Mouse (Mus musculus) urinary bladder, postnatal 0 days (tissue): ENCODE measurements around the gene Map3k11. TPM values are rescaled to one million over a fixed set of nuclear protein-coding genes. Genes with fewer than 3 reads are reported as not detected.

ENCODE experiments used
- microRNA-seq: library from miRNA; unstranded; fragments of <30 nt; microRNA quantifications from one replicate; pipeline ENCODE4, GENCODE M21; 2016
- polyA plus RNA-seq: library from polyadenylated mRNA; unstranded; fragments of >200 nt; fragmentation: Nextera tagmentation; extraction: Ambion mirVana; gene quantifications from 2 replicates; pipeline ENCODE4 v1.2.1, GENCODE M21; 2015

The Map3k11 gene
- polyA plus RNA-seq = 11.8 and 12.4 TPM in 2 replicates

DNA sequence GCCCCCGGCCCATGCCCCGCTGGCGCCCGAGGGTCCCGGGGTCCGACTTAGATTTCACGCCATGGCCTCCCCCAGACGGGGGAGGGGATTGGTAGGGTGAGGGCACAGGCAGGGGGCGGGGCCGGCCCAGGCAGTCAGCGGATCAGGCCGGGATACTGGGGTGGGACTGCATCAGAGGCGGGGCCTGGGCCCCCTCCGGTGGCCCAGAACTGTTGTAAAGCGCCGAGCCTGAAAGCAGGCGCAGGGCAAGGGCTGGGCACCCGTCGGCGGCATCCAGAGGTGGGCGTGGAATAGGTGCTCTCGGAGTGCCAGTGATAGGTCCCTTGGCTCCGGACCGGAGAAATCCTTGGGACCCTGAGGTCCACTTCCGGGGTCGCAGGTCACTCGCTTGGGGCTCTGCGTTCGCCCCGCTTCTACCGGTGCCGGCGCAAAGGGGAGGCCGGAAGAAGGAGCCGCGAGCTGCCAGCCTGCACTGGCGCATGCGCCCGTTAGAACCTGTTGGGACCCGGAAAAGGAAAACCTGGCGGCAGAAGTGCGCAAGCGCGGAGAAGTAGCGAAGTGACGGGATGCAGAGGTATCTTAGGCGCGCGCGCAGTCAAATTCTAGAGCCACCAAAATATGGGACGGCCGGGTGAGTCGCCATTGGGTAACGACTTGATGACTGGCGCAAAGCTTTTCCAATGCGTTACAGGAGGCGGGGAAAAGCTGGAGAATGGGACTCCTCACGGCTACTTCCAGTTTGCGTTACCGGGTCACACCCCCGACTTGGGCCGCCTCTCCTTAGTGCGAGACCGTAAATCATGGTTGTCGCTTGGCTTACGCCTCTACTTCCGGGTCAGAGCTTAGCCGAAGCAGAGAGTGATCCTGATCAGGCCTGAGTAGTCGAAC lies at the start of gene Map3k11, which contains the start of gene Pcnx3:
Gene Map3k11, plus strand, starts transcription at position 543 of the 888 bp plus-strand sequence.
Gene Pcnx3, minus strand, starts transcription at position 709 of the 888 bp plus-strand sequence.

DNA sequence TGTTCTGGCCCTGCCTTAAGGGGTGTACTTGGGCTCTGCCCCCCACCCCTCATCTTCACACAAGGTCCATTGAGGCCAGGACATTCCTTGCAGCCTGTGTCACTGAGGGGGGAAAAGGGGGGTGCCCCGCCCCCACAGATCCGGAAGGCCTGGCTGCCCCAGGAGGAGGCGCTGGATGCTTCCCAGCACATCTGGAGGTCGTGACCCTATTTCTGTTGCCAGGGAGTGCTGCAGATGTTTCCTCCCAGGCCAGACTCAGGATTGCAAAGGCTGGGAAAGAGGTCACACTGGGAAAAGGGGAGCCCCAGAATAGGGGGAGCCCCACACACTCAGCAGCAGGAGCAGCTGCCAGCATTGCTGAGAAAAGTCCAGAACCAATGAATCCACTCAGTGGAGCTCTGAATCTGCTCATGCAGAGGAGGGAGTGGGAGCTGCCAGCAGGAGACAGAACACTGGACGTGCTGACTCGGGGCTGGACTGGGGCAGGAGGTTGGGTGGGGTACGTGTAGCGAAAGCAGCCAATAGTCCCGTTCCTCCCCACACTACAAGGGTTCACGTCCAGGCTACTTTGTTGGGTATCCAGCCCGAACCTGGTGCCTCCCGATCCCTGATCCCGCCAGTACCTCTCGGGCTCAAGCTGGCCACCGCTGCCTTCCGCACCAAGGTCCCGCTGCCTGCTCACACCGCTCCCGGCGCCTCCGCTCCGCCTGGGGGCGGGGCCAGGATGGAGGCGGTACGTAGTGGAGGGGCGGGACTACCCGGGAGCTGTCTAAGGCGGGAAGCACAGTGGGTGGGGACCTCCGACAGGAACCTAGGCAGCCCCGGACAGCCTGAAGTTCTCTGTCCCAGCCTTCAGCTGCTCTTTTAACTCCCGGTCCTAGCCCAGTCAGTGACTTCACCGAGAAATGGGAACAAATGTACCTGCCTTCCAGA lies 25.3 kb upstream of the Map3k11 start, which contains the start of gene Sipa1:
Gene Sipa1, minus strand, starts transcription at position 727 of the 933 bp plus-strand sequence.

DNA sequence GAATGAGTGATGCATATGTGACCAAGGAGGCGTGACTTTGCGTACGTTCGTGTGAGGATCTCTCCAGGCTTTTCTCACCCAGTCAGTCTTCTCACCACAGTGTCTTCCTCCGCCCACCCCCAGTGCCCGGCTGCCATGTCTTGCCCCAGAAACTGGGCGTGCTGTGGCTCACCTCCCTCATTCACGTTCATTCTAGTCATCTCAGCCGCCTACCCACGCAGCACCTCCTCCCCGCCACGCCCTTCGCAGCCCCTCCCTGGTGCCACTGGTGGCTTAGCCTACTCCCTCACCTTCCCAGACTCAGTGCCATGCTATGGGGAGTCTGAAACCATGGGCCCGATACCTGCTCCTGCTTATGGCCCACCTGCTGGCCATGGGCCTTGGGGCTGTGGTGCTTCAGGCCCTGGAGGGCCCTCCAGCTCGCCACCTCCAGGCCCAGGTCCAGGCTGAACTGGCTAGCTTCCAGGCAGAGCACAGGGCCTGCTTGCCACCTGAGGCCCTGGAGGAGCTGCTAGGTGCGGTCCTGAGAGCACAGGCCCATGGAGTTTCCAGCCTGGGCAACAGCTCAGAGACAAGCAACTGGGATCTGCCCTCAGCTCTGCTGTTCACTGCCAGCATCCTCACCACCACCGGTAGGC lies 15.7 kb downstream of the Map3k11 start, which contains the start of gene Kcnk7:
Gene Kcnk7, plus strand, starts transcription at position 205 of the 638 bp plus-strand sequence.

DNA sequence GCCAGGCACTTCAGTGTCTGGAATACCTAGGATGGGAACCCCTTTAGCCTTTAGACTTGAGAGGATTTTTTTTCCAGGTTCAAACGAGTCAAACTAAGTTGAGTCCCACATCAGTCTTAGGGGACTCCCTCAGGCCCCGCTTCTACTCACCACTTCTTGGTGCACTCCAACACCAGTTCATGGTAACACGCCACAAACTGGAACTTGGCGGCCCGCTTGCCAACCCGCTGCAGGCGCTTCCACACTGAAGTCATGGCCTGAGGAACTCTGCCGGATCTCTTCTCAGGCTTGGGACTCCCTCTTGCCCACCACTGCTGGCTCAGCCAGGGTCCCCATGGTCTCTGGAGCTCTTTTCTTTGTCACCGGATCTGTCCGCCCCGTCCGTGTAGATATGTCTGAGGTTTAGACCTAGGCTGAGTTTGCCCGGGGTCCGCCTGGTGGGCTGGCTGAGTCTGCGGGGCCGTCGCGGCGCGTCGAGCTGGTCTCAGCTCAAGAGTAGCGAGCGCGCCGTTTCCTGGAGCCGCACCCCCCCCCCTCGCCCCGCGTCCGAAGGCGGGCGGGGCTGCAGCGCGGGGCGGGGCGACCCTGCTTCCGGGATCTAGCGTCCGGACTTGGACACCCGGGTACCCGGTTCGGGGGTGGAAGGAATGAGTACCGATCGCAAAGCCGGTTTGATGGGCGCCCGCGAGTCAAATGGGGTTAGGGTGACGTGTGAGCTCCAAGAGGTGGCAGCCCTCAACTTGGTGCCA lies 37.4 kb downstream of the Map3k11 start, which contains the start of gene Ehbp1l1:
Gene Ehbp1l1, minus strand, starts transcription at position 551 of the 749 bp plus-strand sequence.

DNA sequence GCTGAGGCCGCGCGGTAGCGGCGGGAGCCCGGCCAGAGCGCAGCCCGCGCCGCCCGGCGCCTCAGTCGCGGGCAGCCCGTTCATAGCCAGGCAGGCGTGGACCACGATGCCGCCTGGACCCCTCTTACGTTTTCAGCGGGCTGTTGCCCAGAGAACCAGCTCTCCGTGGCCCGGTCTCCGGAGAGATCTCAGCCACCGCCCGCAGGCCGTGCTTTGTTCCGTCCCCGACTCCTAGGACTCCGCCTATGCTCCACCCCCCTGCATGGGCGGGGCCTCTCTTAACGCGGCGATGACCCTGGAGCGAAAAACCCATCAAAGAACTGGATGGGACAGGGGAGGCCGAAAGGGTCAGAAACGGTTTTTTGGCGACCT lies 40.9 kb downstream of the Map3k11 start, which contains the start of gene Fam89b:
Gene Fam89b, minus strand, starts transcription at position 210 of the 372 bp plus-strand sequence.

DNA sequence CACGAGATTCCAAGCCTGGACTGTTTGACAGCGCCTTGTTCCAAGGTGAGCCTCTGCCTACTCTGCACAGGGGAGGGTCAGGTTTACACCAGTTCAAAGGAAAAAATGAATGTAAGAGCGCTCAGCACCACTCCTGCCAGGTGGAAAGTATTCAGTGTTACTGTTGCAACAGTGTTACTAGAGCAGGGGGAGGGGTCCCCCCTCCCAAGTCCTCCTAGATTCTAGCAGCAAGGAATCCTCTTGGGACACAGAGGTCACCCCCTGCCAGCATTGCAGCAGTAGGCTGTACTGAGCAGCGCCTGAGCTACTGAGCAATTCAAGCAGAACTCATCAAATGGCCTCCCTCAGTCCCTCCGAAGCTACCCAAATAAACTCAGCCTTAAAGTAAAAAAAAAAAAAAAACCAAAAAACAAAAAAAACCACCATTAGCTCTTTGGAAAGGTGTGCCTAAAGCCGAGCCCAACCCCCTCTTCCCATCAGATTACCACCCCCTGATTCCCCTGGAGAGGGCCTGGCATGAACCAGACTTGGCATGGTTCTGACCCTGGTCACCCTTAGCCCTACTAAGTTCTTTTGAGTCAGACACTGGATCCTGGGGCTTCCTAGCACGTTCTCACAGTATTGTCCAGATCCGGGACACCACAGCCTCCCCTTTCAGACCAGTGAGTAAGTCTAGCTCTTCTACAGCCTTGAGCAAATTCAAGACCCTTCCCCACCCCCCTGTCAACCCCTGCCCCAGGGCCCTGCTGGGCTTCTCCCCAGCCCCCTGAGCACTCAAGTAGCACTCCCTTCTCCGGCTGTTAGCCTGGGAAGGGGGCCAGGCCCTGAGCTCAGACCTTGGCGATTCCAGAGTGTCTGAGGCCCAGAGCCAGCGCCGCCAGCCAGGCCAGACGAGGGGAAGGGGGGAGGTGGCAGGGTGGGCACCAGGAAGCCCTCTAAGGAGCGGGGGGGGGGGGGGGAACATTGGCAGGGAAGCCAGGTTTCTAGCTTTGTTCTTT lies 52.1 kb downstream of the Map3k11 start, which contains the start of gene Ltbp3:
Gene Ltbp3, plus strand, starts transcription at position 585 of the 998 bp plus-strand sequence.

Small RNA genes within 50 kb of the gene (microRNA-seq; reads per million reads assigned to microRNA genes)
- gene Mir6987 = not detected

Other genes with a start within 250 kb of the Map3k11 start
- 0.61 and 1.6 TPM in 2 replicates for gene Fosl1, start 241.2 kb upstream of the Map3k11 start, polyA plus RNA-seq
- gene Ccdc85b, start 230.8 kb upstream of the Map3k11 start, polyA plus RNA-seq = 15.1 and 16.5 TPM in 2 replicates
- 78.4 and 88.2 TPM in 2 replicates for gene Fibp, start 228.1 kb upstream of the Map3k11 start, polyA plus RNA-seq
- 0.16 and 0.62 TPM in 2 replicates for gene Ctsw, start 220.2 kb upstream of the Map3k11 start, polyA plus RNA-seq
- 118 and 128 TPM in 2 replicates for gene Efemp2, start 214.8 kb upstream of the Map3k11 start, polyA plus RNA-seq
- gene Mus81, start 200.3 kb upstream of the Map3k11 start, polyA plus RNA-seq = 23.1 and 28.7 TPM in 2 replicates
- gene Cfl1, start 198.3 kb upstream of the Map3k11 start, polyA plus RNA-seq = 1,724 and 1,857 TPM in 2 replicates
- gene 1700020D05Rik, start 185.0 kb upstream of the Map3k11 start, polyA plus RNA-seq = 0.27 TPM in 1 of 2 replicates, not detected in the other
- gene Snx32, start 178.2 kb upstream of the Map3k11 start, polyA plus RNA-seq = 4.8 and 6.5 TPM in 2 replicates
- 2.6 and 3.4 TPM in 2 replicates for gene Ovol1, start 128.1 kb upstream of the Map3k11 start, polyA plus RNA-seq
- gene Ap5b1, start 120.7 kb upstream of the Map3k11 start, polyA plus RNA-seq = 6.1 and 6.2 TPM in 2 replicates
- gene Rnaseh2c, start 86.9 kb upstream of the Map3k11 start, polyA plus RNA-seq = 45.5 and 58.5 TPM in 2 replicates
- gene Kat5, start 78.5 kb upstream of the Map3k11 start, polyA plus RNA-seq = 31.9 and 33.2 TPM in 2 replicates
- 38.5 and 43.5 TPM in 2 replicates for gene Rela, start 51.3 kb upstream of the Map3k11 start, polyA plus RNA-seq
- 14.1 and 14.4 TPM in 2 replicates for gene Sipa1, start 25.0 kb upstream of the Map3k11 start, polyA plus RNA-seq
- gene Pcnx3, start 166 bp downstream of the Map3k11 start, polyA plus RNA-seq = 8.9 and 9.8 TPM in 2 replicates
- gene Kcnk7, start 15.6 kb downstream of the Map3k11 start, polyA plus RNA-seq = 0.33 and 0.46 TPM in 2 replicates
- 120 and 126 TPM in 2 replicates for gene Ehbp1l1, start 37.6 kb downstream of the Map3k11 start, polyA plus RNA-seq
- 52.4 and 60.2 TPM in 2 replicates for gene Fam89b, start 40.9 kb downstream of the Map3k11 start, polyA plus RNA-seq
- 27.7 and 29.5 TPM in 2 replicates for gene Ltbp3, start 52.2 kb downstream of the Map3k11 start, polyA plus RNA-seq
- 62.1 and 63.5 TPM in 2 replicates for gene Scyl1, start 82.7 kb downstream of the Map3k11 start, polyA plus RNA-seq
- 14.8 and 15.1 TPM in 2 replicates for gene Frmd8, start 186.5 kb downstream of the Map3k11 start, polyA plus RNA-seq
- gene Slc25a45, start 189.1 kb downstream of the Map3k11 start, polyA plus RNA-seq = 3.7 and 4.5 TPM in 2 replicates
- gene Tigd3, start 205.4 kb downstream of the Map3k11 start, polyA plus RNA-seq = 0.47 and 0.54 TPM in 2 replicates
- gene Dpf2, start 224.3 kb downstream of the Map3k11 start, polyA plus RNA-seq = 52.6 and 59.0 TPM in 2 replicates
- gene Cdc42ep2, start 236.1 kb downstream of the Map3k11 start, polyA plus RNA-seq = 18.8 and 20.3 TPM in 2 replicates